Mouse (Mus musculus): ENCODE data around the gene A430078G23Rik. TPM values are rescaled to one million over a fixed set of nuclear protein-coding genes. Genes with fewer than 3 reads are reported as not detected.

A430078G23Rik gene
- polyA plus RNA-seq, 1 experiment, result 30.7 TPM

DNA sequence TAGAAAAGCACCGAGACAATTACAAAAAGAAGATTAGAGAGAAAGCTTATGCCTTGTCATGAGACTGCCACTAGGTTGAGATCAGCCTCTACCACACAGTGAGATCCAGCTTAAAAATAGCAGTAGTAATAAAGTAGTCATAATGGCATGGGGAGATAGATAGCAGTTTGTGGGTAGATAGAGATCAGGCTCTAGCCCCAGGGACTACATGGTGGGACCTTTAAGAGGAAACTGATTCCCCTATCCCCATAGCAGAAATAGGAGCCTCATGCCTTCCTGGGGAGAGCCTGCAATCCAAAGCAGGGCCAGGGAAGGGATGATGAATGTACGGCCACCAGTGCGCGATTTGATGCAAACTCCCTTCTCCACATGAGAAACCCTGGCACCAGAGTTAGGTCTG lies 62.0 kb downstream of the A430078G23Rik start:
- TF ChIP-seq POLR2A (IDR thresholded peaks at IDR 0.05; ENCODE audit: control insufficient read depth, extremely low read depth, insufficient read depth, low read length, poor library complexity) (no peak), CTCF (IDR thresholded peaks at IDR 0.05; ENCODE audit: borderline replicate concordance, control insufficient read depth, extremely low read depth, insufficient read depth, low read length, poor library complexity) (no peak)
- Histone ChIP-seq H3K36me3 (ENCODE audit: control insufficient read depth, insufficient read depth, low read length) (peaks cover 49% of the 10 kb centered on the region), H3K27me3 (ENCODE audit: control insufficient read depth, insufficient read depth, low read length) (no peaks in the 10 kb centered on the region), H3K4me1 (replicated peaks; ENCODE audit: control insufficient read depth, insufficient read depth, low read length) (no peaks in the 10 kb centered on the region), H3K4me3 (ENCODE audit: control insufficient read depth, insufficient read depth, low read length) (no peak overlapping the region), H3K27ac (ENCODE audit: control insufficient read depth, insufficient read depth, low read length) (no peak overlapping the region)
- no peak for DNase-seq
- WGBS, result 88% methylated on average over 4 of the region's 4 CpGs

DNA sequence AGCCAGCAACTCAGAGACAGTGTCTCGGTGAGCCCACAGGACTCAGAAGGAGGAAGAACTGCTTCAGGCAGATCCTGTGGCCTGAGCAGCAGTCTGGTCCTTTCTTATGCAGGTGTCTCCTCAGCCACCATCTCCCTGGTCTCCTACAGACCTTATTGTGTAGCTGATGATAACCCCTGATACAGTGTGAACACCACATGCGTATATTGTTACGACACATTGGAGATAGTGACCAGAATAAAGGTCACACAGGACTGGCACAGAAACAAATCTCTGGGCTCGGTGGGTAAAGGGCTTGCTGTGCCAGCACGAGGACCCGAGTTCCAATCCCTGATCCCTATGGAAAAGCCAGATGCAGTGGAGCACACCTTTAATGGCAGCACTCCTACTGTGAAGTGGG lies 62.4 kb downstream of the A430078G23Rik start:
- no peaks in the 10 kb centered on the region for H3K27me3 ChIP-seq (ENCODE audit: control insufficient read depth, insufficient read depth, low read length)
- TF ChIP-seq CTCF (IDR thresholded peaks at IDR 0.05; ENCODE audit: borderline replicate concordance, control insufficient read depth, extremely low read depth, insufficient read depth, low read length, poor library complexity) (no peak), POLR2A (IDR thresholded peaks at IDR 0.05; ENCODE audit: control insufficient read depth, extremely low read depth, insufficient read depth, low read length, poor library complexity) (no peak)
- no peaks in the 10 kb centered on the region for H3K4me1 ChIP-seq (replicated peaks; ENCODE audit: control insufficient read depth, insufficient read depth, low read length)
- peaks cover 50% of the 10 kb centered on the region for H3K36me3 ChIP-seq (ENCODE audit: control insufficient read depth, insufficient read depth, low read length)
- H3K27ac ChIP-seq (ENCODE audit: control insufficient read depth, insufficient read depth, low read length), result no peak overlapping the region
- H3K4me3 ChIP-seq (ENCODE audit: control insufficient read depth, insufficient read depth, low read length), result no peak overlapping the region
- WGBS, result 96% methylated on average over 6 of the region's 6 CpGs
- DNase-seq, result no peak

DNA sequence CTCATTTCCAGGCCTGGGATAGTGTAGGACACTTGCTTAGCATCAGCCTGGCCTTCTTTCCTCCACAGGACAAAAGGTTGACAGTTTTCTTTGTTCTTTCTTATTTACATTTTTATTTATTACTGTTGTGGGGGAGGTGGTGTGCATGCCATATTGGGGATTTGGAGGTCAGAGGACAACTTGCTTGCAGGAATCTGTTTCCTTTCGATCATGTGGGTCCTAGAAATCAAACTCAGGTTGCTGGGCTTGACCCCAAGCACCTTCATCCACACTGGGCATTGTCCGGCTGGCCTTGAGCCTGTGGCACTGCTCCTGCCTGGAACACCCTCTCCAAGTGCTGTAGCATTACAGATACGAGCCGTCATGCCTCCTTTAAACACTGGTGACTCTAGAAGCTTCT lies 63.6 kb downstream of the A430078G23Rik start:
- no peak overlapping the region for H3K27ac ChIP-seq (ENCODE audit: control insufficient read depth, insufficient read depth, low read length)
- H3K4me3 ChIP-seq (ENCODE audit: control insufficient read depth, insufficient read depth, low read length), result no peak overlapping the region
- peaks cover 53% of the 10 kb centered on the region for H3K36me3 ChIP-seq (ENCODE audit: control insufficient read depth, insufficient read depth, low read length)
- TF ChIP-seq POLR2A (IDR thresholded peaks at IDR 0.05; ENCODE audit: control insufficient read depth, extremely low read depth, insufficient read depth, low read length, poor library complexity), result no peak
- no peak for TF ChIP-seq CTCF (IDR thresholded peaks at IDR 0.05; ENCODE audit: borderline replicate concordance, control insufficient read depth, extremely low read depth, insufficient read depth, low read length, poor library complexity)
- DNase-seq, result no peak
- H3K4me1 ChIP-seq (replicated peaks; ENCODE audit: control insufficient read depth, insufficient read depth, low read length), result no peaks in the 10 kb centered on the region
- no peaks in the 10 kb centered on the region for H3K27me3 ChIP-seq (ENCODE audit: control insufficient read depth, insufficient read depth, low read length)
- 97% methylated on average over 4 of the region's 4 CpGs for WGBS

DNA sequence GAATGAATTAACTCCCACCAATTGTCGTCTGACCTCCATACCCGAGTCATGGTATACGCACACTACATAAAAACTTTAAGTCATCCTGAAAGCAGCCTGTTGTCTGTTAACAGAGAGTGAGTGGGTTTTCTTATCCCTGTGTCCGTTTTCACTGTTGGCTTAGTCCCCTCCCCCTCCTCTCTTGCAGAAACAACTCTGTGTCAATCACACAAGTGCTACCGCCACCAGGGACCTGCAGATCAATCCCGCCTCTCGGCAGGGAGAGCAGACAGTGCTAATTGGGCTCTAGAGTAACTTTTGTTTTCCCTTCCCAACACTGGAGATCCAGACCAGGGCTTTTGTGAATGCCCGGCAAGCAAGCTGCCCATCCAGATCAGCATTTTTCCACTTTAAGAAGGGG lies 64.2 kb downstream of the A430078G23Rik start:
- Histone ChIP-seq H3K27me3 (ENCODE audit: control insufficient read depth, insufficient read depth, low read length) (no peaks in the 10 kb centered on the region), H3K36me3 (ENCODE audit: control insufficient read depth, insufficient read depth, low read length) (peaks cover 49% of the 10 kb centered on the region), H3K4me3 (ENCODE audit: control insufficient read depth, insufficient read depth, low read length) (no peak overlapping the region), H3K4me1 (replicated peaks; ENCODE audit: control insufficient read depth, insufficient read depth, low read length) (no peaks in the 10 kb centered on the region), H3K27ac (ENCODE audit: control insufficient read depth, insufficient read depth, low read length) (no peak overlapping the region)
- WGBS, result 95% methylated on average over 8 of the region's 8 CpGs
- no peak for DNase-seq
- TF ChIP-seq CTCF (IDR thresholded peaks at IDR 0.05; ENCODE audit: borderline replicate concordance, control insufficient read depth, extremely low read depth, insufficient read depth, low read length, poor library complexity) (no peak), POLR2A (IDR thresholded peaks at IDR 0.05; ENCODE audit: control insufficient read depth, extremely low read depth, insufficient read depth, low read length, poor library complexity) (no peak)

DNA sequence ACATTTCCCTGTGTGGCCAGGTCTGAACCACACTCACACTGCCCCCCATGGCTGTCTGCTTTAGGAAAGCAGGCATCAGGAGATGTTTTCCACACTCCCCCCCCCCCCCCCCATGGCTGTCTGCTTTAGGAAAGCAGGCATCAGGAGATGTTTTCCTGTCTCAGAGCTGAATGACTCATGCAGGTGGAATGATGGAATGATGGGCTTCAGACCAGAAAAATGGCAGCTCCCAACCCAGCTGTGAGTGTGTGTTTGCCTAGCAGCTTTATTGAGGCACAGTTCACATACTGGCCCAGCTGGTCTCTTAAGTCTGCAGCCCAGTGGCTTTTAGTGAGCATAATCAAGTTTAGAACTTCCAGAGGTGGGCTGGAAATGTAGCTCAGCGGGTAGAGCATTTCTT lies 64.9 kb downstream of the A430078G23Rik start:
- WGBS, result 97% methylated on average over 1 of the region's 1 CpGs
- Histone ChIP-seq H3K4me1 (replicated peaks; ENCODE audit: control insufficient read depth, insufficient read depth, low read length) (no peaks in the 10 kb centered on the region), H3K36me3 (ENCODE audit: control insufficient read depth, insufficient read depth, low read length) (peaks cover 50% of the 10 kb centered on the region), H3K27me3 (ENCODE audit: control insufficient read depth, insufficient read depth, low read length) (no peaks in the 10 kb centered on the region), H3K4me3 (ENCODE audit: control insufficient read depth, insufficient read depth, low read length) (no peak overlapping the region), H3K27ac (ENCODE audit: control insufficient read depth, insufficient read depth, low read length) (no peak overlapping the region)
- no peak for TF ChIP-seq CTCF (IDR thresholded peaks at IDR 0.05; ENCODE audit: borderline replicate concordance, control insufficient read depth, extremely low read depth, insufficient read depth, low read length, poor library complexity)
- no peak for TF ChIP-seq POLR2A (IDR thresholded peaks at IDR 0.05; ENCODE audit: control insufficient read depth, extremely low read depth, insufficient read depth, low read length, poor library complexity)
- DNase-seq, result no peak

DNA sequence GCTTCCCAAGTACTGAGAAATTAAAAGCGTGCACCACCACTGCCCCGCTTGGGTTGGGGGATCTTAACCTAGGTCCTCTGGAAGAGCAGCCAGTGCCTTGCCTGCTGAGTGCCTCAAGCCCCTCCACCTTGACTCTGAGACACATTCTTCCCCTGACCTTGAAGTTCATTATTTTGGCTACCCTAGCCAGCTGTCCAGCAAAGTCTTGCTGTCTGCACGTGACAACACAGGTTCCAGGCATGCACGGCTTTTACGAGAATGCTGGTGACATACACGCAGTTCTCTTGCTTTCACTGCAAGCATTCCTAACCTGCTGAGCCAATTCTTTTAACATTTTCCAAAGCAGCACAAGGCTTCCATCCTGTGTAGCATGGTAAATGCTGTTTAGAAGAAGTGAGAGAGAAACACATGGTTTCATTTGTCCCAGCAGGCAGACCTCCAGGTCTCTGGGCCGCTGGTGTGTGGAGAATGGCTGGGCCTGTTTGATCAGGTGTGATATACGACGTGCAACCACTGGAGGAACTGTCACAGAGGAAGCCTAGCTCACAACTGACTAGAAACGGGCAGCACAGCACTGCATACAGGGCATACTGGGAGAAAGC lies 67.0 kb downstream of the A430078G23Rik start:
- Histone ChIP-seq H3K4me1 (replicated peaks; ENCODE audit: control insufficient read depth, insufficient read depth, low read length) (no peaks in the 10 kb centered on the region), H3K27me3 (ENCODE audit: control insufficient read depth, insufficient read depth, low read length) (no peaks in the 10 kb centered on the region), H3K27ac (ENCODE audit: control insufficient read depth, insufficient read depth, low read length) (no peak overlapping the region), H3K36me3 (ENCODE audit: control insufficient read depth, insufficient read depth, low read length) (peaks cover 50% of the 10 kb centered on the region; the same call in 1 of the 2 replicates), H3K4me3 (ENCODE audit: control insufficient read depth, insufficient read depth, low read length) (no peak overlapping the region)
- DNase-seq, result no peak
- TF ChIP-seq CTCF (IDR thresholded peaks at IDR 0.05; ENCODE audit: borderline replicate concordance, control insufficient read depth, extremely low read depth, insufficient read depth, low read length, poor library complexity) (no peak), POLR2A (IDR thresholded peaks at IDR 0.05; ENCODE audit: control insufficient read depth, extremely low read depth, insufficient read depth, low read length, poor library complexity) (no peak)
- WGBS, result 92% methylated on average over 10 of the region's 10 CpGs

DNA sequence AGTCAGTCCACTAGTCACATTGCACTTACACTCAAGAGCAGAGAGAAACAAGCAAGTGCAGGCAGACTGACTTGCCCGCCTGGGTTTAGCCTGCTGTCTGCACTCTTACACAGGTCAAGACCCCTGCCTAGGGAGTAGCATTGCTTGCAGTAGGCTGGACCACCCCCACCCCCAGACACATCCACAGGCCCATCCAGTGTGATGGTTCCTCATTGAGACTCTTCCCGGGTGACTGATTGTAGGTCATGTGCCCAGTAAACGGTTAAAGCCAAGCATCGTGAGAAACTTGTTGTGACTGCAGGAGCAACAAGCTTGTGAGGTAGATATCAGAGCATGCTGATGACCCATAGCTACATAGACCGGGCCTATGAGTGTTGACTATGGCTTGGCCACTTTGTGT lies 68.3 kb downstream of the A430078G23Rik start:
- Histone ChIP-seq H3K4me1 (replicated peaks; ENCODE audit: control insufficient read depth, insufficient read depth, low read length) (no peaks in the 10 kb centered on the region), H3K27ac (ENCODE audit: control insufficient read depth, insufficient read depth, low read length) (no peak overlapping the region), H3K27me3 (ENCODE audit: control insufficient read depth, insufficient read depth, low read length) (no peaks in the 10 kb centered on the region), H3K4me3 (ENCODE audit: control insufficient read depth, insufficient read depth, low read length) (no peak overlapping the region), H3K36me3 (ENCODE audit: control insufficient read depth, insufficient read depth, low read length) (peaks cover 57% of the 10 kb centered on the region)
- DNase-seq, result no peak
- 97% methylated on average over 5 of the region's 5 CpGs for WGBS
- TF ChIP-seq CTCF (IDR thresholded peaks at IDR 0.05; ENCODE audit: borderline replicate concordance, control insufficient read depth, extremely low read depth, insufficient read depth, low read length, poor library complexity) (no peak), POLR2A (IDR thresholded peaks at IDR 0.05; ENCODE audit: control insufficient read depth, extremely low read depth, insufficient read depth, low read length, poor library complexity) (no peak)
